ENCODE assay signal across 16 mouse cellular contexts in genomic region chr10:117655460-117655859, GRCm38 (mm10).
"Had no signal": no experiment of that assay in that cellular context is flagged by ENCODE, and none has a peak within 500 bp of the region (broad histone marks: within the 10 kb centered on the region; RNA-seq: fewer than 3 reads in every experiment).

No protein-coding gene starts in this region.

- H3K36me3 ChIP-seq: neural tube, embryonic 13.5 days; neural tube, embryonic 15.5 days; stomach, embryonic 15.5 days had no signal

- DNase-seq: retina, postnatal 1 day; right cerebral cortex, adult 18-20 months; right cerebral cortex, postnatal 14 days; right cerebral cortex, postnatal 25 days; right cerebral cortex, postnatal 4 days; spleen, adult 18-20 months; thymus, adult 18-20 months; thymus, adult 2 months; thymus, postnatal 14 days; thymus, postnatal 25 days; thymus, postnatal 36 days; thymus, postnatal 4 days had no signal

- H3K27me3 ChIP-seq: neural tube, embryonic 13.5 days; neural tube, embryonic 15.5 days; stomach, embryonic 15.5 days had no signal

- H3K9me3 ChIP-seq: neural tube, embryonic 13.5 days; neural tube, embryonic 15.5 days; stomach, embryonic 15.5 days had no signal

- H3K9ac ChIP-seq: neural tube, embryonic 13.5 days; neural tube, embryonic 15.5 days; stomach, embryonic 15.5 days had no signal

- H3K4me2 ChIP-seq: neural tube, embryonic 13.5 days; neural tube, embryonic 15.5 days; stomach, embryonic 15.5 days had no signal

- H3K27ac ChIP-seq: neural tube, embryonic 13.5 days; neural tube, embryonic 15.5 days; stomach, embryonic 15.5 days; stomach, postnatal 0 days had no signal

- H3K4me1 ChIP-seq: neural tube, embryonic 13.5 days; neural tube, embryonic 15.5 days; stomach, embryonic 15.5 days had no signal

- H3K4me3 ChIP-seq: neural tube, embryonic 13.5 days; neural tube, embryonic 15.5 days; stomach, embryonic 15.5 days had no signal
